Mouse (Mus musculus) NIH3T3 (cell line): ENCODE results near the gene Nr2f2.

Experiments used
- DNase-seq: peaks from one replicate; pipeline ENCODE4 v3.0.0-alpha.2; 2012; ENCODE audit warnings: low read depth

Gene Nr2f2

GRCm38 (mm10) chr7:70365401-70365811 lies 1.1 kb downstream of the Nr2f2 start:
- DNase-seq = peak; percentile 71

- peak; percentile 86 for DNase-seq
These were observed 1.7 kb downstream of the Nr2f2 start for GRCm38 (mm10) chr7:70364798-70365197.

GRCm38 (mm10) chr7:70363351-70363750 lies 3.2 kb downstream of the Nr2f2 start:
- no peak for DNase-seq

- DNase-seq = peak; percentile 60
These were observed 3.9 kb downstream of the Nr2f2 start for GRCm38 (mm10) chr7:70362526-70363170.

GRCm38 (mm10) chr7:70361383-70362364 lies 4.9 kb downstream of the Nr2f2 start:
- DNase-seq = peak; percentile 100

GRCm38 (mm10) chr7:70360611-70361382 lies 5.7 kb downstream of the Nr2f2 start:
- DNase-seq = peak; percentile 63

GRCm38 (mm10) chr7:70359791-70360581 lies 6.5 kb downstream of the Nr2f2 start:
- DNase-seq = peak; percentile 61

- peak; percentile 70 for DNase-seq
These were observed 7.5 kb downstream of the Nr2f2 start for GRCm38 (mm10) chr7:70358848-70359591.

GRCm38 (mm10) chr7:70358020-70358847 lies 8.3 kb downstream of the Nr2f2 start:
- DNase-seq = peak; percentile 70

- DNase-seq = peak; percentile 57
These were observed 9.0 kb downstream of the Nr2f2 start for GRCm38 (mm10) chr7:70357516-70358019.

- peak; percentile 62 for DNase-seq
These were observed 9.6 kb downstream of the Nr2f2 start for GRCm38 (mm10) chr7:70356691-70357515.

GRCm38 (mm10) chr7:70355691-70356568 lies 10.6 kb downstream of the Nr2f2 start:
- DNase-seq = peak; percentile 45

GRCm38 (mm10) chr7:70355357-70355620 lies 11.2 kb downstream of the Nr2f2 start:
- DNase-seq = no peak

GRCm38 (mm10) chr7:70354606-70355356 lies 11.8 kb downstream of the Nr2f2 start:
- peak; percentile 76 for DNase-seq

- DNase-seq = peak; percentile 58
These were observed 13.4 kb downstream of the Nr2f2 start for GRCm38 (mm10) chr7:70353151-70353550.

- peak; percentile 72 for DNase-seq
These were observed 13.9 kb downstream of the Nr2f2 start for GRCm38 (mm10) chr7:70352617-70353016.

GRCm38 (mm10) chr7:70351981-70352560 lies 14.5 kb downstream of the Nr2f2 start:
- peak; percentile 64 for DNase-seq
